Mouse (Mus musculus) liver, adult 2 months (tissue): ENCODE measurements around the gene Fkbp9. TPM values are rescaled to one million over a fixed set of nuclear protein-coding genes. Genes with fewer than 3 reads are reported as not detected.

Experiments
- DNase-seq: peaks from one replicate; pipeline ENCODE4 v3.0.0-alpha.2; 2011; ENCODE audit warnings: low read depth, low spot score; ENCODE audit errors: extremely low read depth
- H3K27ac ChIP-seq: fragments of 200-500 bp; replicated peaks from 2 replicates; pipeline ENCODE4 v1.5.1; 2012; ENCODE audit warnings: low read depth, mild to moderate bottlenecking, control low read depth, inconsistent platforms, low read length; ENCODE audit not compliant: insufficient read depth
- H3K27me3 ChIP-seq: fragments of 200-500 bp; 2 replicates; pipeline ENCODE4 v1.6.1; 2012; ENCODE audit warnings: mild to moderate bottlenecking, moderate library complexity, low read length, inconsistent platforms; ENCODE audit not compliant: control insufficient read depth, insufficient read depth
- H3K36me3 ChIP-seq: fragments of 200-500 bp; 2 replicates; pipeline ENCODE4 v1.6.1; 2012; ENCODE audit warnings: low read length, inconsistent platforms; ENCODE audit not compliant: control insufficient read depth, insufficient read depth
- H3K4me1 ChIP-seq: fragments of 200-500 bp; 2 replicates; pipeline ENCODE4 v1.6.1; 2011; ENCODE audit warnings: low read length; ENCODE audit not compliant: control insufficient read depth, insufficient read depth
- H3K4me3 ChIP-seq: fragments of 200-500 bp; 2 replicates; pipeline ENCODE4 v1.5.1; 2011; ENCODE audit warnings: low read depth, mild to moderate bottlenecking, control low read depth, low read length, moderate library complexity; ENCODE audit not compliant: insufficient read depth
- H3K79me2 ChIP-seq: fragments of 200-500 bp; 2 replicates; pipeline ENCODE4 v1.6.1; 2012; ENCODE audit warnings: inconsistent platforms, mild to moderate bottlenecking, low read length, moderate library complexity; ENCODE audit not compliant: control insufficient read depth, insufficient read depth
- H3K9ac ChIP-seq: fragments of 200-500 bp; 2 replicates; pipeline ENCODE4 v1.6.1; 2012; ENCODE audit warnings: low read depth, mild to moderate bottlenecking, control low read depth, inconsistent platforms, low read length
- CTCF ChIP-seq: fragments of 200-500 bp; IDR thresholded peaks from 2 replicates; pipeline ENCODE4 v1.5.1; 2011; ENCODE audit warnings: low read depth, low read length, control low read depth
- POLR2A ChIP-seq: fragments of 200-500 bp; IDR thresholded peaks from 2 replicates; pipeline ENCODE4 v1.6.1; 2011; ENCODE audit warnings: low read length, control low read depth; ENCODE audit not compliant: insufficient read depth; ENCODE audit errors: extremely low read depth
- WGBS: fragments of 180-500 bp; shearing (Covaris S2); methylation state at CpG from one replicate; pipeline ENCODE4 v1.1.7; 2018; 5-methylcytosine and 5-hydroxymethylcytosine counted together
- polyA plus RNA-seq: library from polyadenylated mRNA; depleted of rRNA; stranded (reverse); fragments of >200 nt; gene quantifications from 2 replicates; pipeline ENCODE4 v1.2.3, GENCODE M21; 2012
- total RNA-seq: library from RNA; depleted of rRNA; stranded (reverse); fragments of >200 nt; gene quantifications from 2 replicates; pipeline ENCODE4 v1.2.3, GENCODE M21; 2014

The Fkbp9 gene
- total and polyA plus RNA-seq, 2 experiments: 12.6 to 32.2 TPM

DNA sequence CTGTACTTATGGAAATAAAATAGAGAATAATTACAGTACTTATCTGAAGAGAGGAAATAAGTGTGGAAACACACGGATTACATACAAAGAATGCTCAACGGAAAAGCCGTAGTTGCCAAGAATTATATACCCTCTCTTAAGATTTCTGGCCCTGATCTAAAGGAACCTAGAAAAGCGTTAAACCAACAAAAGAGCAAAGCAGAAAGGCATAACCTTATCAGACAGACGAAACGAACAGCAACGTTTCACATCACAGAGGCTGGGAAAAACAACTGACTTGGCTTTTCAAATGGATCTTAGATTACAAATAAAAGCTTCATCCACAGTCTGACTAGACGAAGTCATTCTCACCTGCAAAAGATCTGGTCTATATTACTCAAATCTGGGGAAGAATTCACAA, 35.6 kb upstream of the Fkbp9 start:
- peaks cover 8% of the 10 kb centered on the region for H3K4me1 ChIP-seq
- no peaks in the 10 kb centered on the region for H3K27me3 ChIP-seq
- 1% methylated on average over 8 of the region's 8 CpGs for WGBS
- no peak for DNase-seq
- H3K27ac ChIP-seq: peak overlapping the region; percentile 93; the same call in 1 of the 2 replicates
- TF ChIP-seq POLR2A: no peak
- TF ChIP-seq CTCF: no peak
- H3K79me2 ChIP-seq: peaks cover 27% of the 10 kb centered on the region; the same call in 1 of the 2 replicates
- no peaks in the 10 kb centered on the region for H3K36me3 ChIP-seq
- H3K4me3 ChIP-seq: peak overlapping the region; percentile 93
- H3K9ac ChIP-seq: peak overlapping the region; percentile 70

DNA sequence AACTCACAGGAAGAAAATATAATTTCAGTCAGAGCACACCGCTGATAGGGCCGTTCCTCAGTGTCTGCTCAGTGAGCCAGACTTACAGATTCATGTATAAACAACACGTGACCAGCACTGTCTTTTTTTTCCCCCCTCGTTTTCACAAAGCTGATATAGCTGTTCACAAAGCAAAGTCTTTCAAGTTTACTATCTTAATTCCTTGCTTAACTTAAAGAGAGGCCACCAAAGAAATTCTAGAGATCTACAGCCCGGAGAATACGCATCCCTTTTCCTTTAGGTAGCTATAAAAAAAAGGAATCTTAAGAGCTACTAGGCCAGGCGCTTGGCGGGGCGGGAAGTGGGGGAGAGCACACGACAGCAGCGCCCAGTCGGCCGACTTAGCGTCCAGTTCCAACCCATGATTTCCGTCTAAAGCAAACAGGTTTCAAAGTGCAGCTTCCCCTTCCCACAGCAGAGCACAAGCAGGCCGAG, 35.2 kb upstream of the Fkbp9 start:
- H3K9ac ChIP-seq: peak overlapping the region; percentile 96
- DNase-seq: peak; percentile 75
- WGBS: under 1% methylated on average over 16 of the region's 16 CpGs
- H3K36me3 ChIP-seq: no peaks in the 10 kb centered on the region
- no peaks in the 10 kb centered on the region for H3K27me3 ChIP-seq
- peak overlapping the region; percentile 93 for H3K27ac ChIP-seq
- TF ChIP-seq POLR2A (no peak), CTCF (no peak)
- peaks cover 27% of the 10 kb centered on the region; the same call in 1 of the 2 replicates for H3K79me2 ChIP-seq
- peaks cover 8% of the 10 kb centered on the region for H3K4me1 ChIP-seq
- H3K4me3 ChIP-seq: peak overlapping the region; percentile 93

DNA sequence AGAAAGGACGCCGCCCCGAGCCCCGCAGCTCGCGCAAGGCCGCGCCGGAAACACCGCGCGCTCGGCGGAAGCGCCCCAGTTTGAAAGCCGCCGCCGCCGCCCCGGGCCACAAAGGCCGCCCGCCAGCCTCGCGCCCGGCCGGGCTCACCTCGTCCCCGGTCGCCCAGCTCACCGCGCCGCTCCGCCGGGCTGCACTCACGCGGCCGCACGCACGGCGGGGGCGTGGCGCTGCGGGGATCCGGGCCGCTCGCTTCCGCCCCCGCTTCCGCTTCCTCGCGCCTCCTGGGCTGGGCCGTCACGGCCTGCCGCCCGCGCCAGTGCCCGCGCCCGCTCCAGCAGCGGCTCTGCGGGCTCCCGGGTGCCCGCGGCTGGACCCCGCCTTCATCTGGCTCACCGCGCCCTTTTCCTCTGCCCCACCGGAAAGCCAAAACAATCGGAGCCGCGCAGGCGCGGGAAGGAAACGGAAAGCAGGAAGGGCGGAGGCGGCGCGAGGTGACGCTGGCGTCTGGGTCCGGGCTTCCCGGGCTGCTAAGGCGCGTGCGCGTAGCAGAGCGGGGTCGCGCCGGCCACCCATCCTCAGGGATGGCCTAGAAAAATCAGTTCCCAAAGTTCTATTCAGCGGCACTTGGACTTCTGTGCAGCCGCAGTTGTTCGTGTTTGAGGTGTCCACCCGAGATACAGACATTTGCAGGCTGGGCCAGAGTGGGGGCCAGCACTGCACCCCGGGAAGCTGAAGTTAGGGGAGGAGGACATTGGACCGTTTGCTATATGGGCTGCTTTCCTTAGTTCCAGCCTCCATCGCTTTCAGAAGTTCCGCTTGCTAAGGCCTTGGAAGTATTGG, 34.3 kb upstream of the Fkbp9 start, which contains the start of gene Kbtbd2:
Kbtbd2 (minus strand) TSS at position 503 of the 841 bp plus-strand sequence.
- peak; percentile 77 for DNase-seq
- H3K79me2 ChIP-seq: peaks cover 23% of the 10 kb centered on the region; the same call in 1 of the 2 replicates
- under 1% methylated on average over 98 of the region's 98 CpGs for WGBS
- H3K4me1 ChIP-seq: peaks cover 8% of the 10 kb centered on the region
- peak within 1 kb of the TSS; percentile 96 for H3K9ac ChIP-seq
- no peaks in the 10 kb centered on the region for H3K27me3 ChIP-seq
- TF ChIP-seq CTCF (no peak), POLR2A (peak; percentile 54)
- no peaks in the 10 kb centered on the region for H3K36me3 ChIP-seq
- H3K27ac ChIP-seq: peak within 1 kb of the TSS; percentile 93
- peak within 1 kb of the TSS; percentile 93 for H3K4me3 ChIP-seq

DNA sequence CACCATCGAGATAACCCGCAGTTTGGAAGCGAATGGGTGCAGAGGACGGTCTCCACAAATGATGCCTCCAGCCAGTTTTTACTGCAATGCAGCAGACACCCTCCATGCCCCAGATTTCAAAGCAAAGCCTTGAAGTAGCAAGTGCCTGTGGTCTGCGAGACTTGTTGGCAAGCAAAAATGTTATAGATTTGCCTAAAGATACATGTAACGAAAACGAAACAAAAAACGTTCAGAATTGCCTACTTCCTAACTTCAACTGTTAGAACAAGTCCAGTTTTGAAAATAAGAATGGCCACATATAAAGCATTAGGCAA, 33.8 kb upstream of the Fkbp9 start:
- H3K4me3 ChIP-seq: peak overlapping the region; percentile 93
- H3K4me1 ChIP-seq: peaks cover 8% of the 10 kb centered on the region
- TF ChIP-seq CTCF (no peak), POLR2A (no peak)
- peaks cover 20% of the 10 kb centered on the region; the same call in 1 of the 2 replicates for H3K79me2 ChIP-seq
- DNase-seq: peak; percentile 47
- no peaks in the 10 kb centered on the region for H3K36me3 ChIP-seq
- WGBS: 2% methylated on average over 8 of the region's 8 CpGs
- peak overlapping the region; percentile 93 for H3K27ac ChIP-seq
- no peaks in the 10 kb centered on the region for H3K27me3 ChIP-seq
- peak overlapping the region; percentile 90 for H3K9ac ChIP-seq

DNA sequence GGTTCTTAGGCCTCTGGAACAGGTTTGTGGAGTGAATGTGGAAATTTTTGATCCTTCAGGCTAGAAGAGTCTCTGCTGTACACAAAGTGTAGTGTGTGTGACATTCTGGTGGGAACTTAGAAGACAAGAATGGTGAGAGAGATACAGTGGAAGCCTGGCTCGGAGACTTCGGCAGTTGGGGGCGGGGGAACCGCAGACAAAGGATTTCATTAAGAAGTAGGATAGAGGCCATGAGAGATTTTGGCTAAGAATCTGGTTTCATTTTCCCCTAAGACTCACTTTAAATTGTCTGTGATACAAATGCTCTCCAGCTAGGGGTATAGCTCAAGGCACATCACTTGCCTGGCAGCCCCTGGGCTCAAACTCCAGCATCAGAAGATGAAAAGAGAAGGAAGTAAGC, 26.8 kb upstream of the Fkbp9 start:
- H3K4me3 ChIP-seq: no peak overlapping the region
- no peak for DNase-seq
- 91% methylated on average over 4 of the region's 4 CpGs for WGBS
- H3K79me2 ChIP-seq: no peaks in the 10 kb centered on the region
- H3K27me3 ChIP-seq: no peaks in the 10 kb centered on the region
- no peaks in the 10 kb centered on the region for H3K36me3 ChIP-seq
- no peaks in the 10 kb centered on the region for H3K4me1 ChIP-seq
- TF ChIP-seq POLR2A (no peak), CTCF (no peak)
- H3K9ac ChIP-seq: no peak overlapping the region
- no peak overlapping the region for H3K27ac ChIP-seq

DNA sequence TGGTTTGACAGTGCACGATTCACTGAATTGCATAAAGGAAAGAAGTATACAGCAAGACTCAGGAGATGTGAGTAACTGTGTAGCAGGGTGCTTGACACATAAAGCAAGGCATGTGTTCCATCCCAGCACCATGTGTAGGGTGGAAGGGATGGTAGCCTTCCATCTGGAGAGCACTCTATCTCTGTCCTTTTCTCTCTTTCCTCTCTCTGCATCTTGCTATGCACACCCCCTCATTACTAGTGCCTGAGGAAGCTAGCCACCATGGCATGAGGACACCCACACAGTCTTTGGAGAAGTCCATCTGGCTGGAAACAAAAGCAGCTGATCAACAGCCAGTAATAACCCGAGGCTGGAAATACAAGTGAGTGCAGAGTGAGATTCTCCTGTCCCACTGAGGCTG, 25.7 kb upstream of the Fkbp9 start:
- Histone ChIP-seq H3K9ac (no peak overlapping the region), H3K4me3 (no peak overlapping the region), H3K27ac (no peak overlapping the region), H3K36me3 (no peaks in the 10 kb centered on the region), H3K79me2 (no peaks in the 10 kb centered on the region), H3K4me1 (no peaks in the 10 kb centered on the region), H3K27me3 (no peaks in the 10 kb centered on the region)
- DNase-seq: no peak
- WGBS: 73% methylated on average over 2 of the region's 2 CpGs
- TF ChIP-seq POLR2A (no peak), CTCF (no peak)
